Mouse (Mus musculus) CH12.LX (cell line): ENCODE measurements around the gene Ptprs. TPM values are rescaled to one million over a fixed set of nuclear protein-coding genes. Genes with fewer than 3 reads are reported as not detected.

Source experiments
- DNase-seq: peaks from one replicate; pipeline ENCODE4 v3.0.0-alpha.2; 2013; ENCODE audit errors: extremely low read depth
- H3K27ac ChIP-seq: 2 replicates; pipeline ENCODE4 v1.5.1; 2012; ENCODE audit warnings: low read depth, mild to moderate bottlenecking, control low read depth, moderate library complexity; ENCODE audit not compliant: insufficient read depth
- H3K27me3 ChIP-seq: replicated peaks from 2 replicates; pipeline ENCODE3; 2012; ENCODE audit warnings: inconsistent platforms
- H3K36me3 ChIP-seq, 2 experiments: replicated peaks in 1 of 2; 2 replicates each; pipeline versions ENCODE3 to v1.6.1; 2012; ENCODE audit warnings: inconsistent platforms in 1 of 2, low read length in 1 of 2, mild to moderate bottlenecking in 1 of 2, mixed read lengths in 1 of 2, moderate library complexity in 1 of 2; ENCODE audit not compliant: control insufficient read depth in 1 of 2, insufficient read depth in 1 of 2
- H3K4me1 ChIP-seq, 2 experiments: 2 replicates each; pipeline ENCODE4 v1.6.1; 2012; ENCODE audit warnings: inconsistent platforms in 1 of 2, moderate library complexity in 1 of 2; ENCODE audit not compliant: insufficient read depth in 2 of 2, control insufficient read depth in 1 of 2
- H3K4me2 ChIP-seq: 2 replicates; pipeline ENCODE4 v1.6.1; 2012; ENCODE audit warnings: low read depth, mild to moderate bottlenecking, control low read depth; ENCODE audit not compliant: poor library complexity, insufficient read depth, severe bottlenecking
- H3K4me3 ChIP-seq, 3 experiments: fragments of 150-350 bp in 1 of 3; sonication (generic) in 1 of 3; replicated peaks in 1 of 3; 2 replicates each; pipeline versions ENCODE3 to v1.5.1; 2011 to 2012; ENCODE audit warnings: low read depth in 2 of 3, low read length in 2 of 3, mild to moderate bottlenecking in 2 of 3, moderate library complexity in 2 of 3, control low read depth in 1 of 3, improper control_type of control experiment in 1 of 3, inconsistent platforms in 1 of 3, mixed read lengths in 1 of 3; ENCODE audit not compliant: poor library complexity in 1 of 3
- H3K79me2 ChIP-seq: replicated peaks from 2 replicates; pipeline ENCODE4 v1.6.1; 2012; ENCODE audit warnings: mild to moderate bottlenecking, moderate library complexity; ENCODE audit not compliant: control insufficient read depth, poor library complexity, insufficient read depth, severe bottlenecking; ENCODE audit errors: extremely low read depth
- H3K9ac ChIP-seq: 2 replicates; pipeline ENCODE4 v1.6.1; 2012; ENCODE audit warnings: low read depth, mild to moderate bottlenecking, control low read depth, moderate library complexity; ENCODE audit not compliant: insufficient read depth
- H3K9me3 ChIP-seq: replicated peaks from 2 replicates; pipeline ENCODE3; 2012; ENCODE audit warnings: low read length, inconsistent platforms, mixed read lengths
- CTCF ChIP-seq, 2 experiments: IDR thresholded peaks in 1 of 2; conservative IDR thresholded peaks in 1 of 2; 2 replicates each; pipeline ENCODE4 v1.5.1; 2011 to 2012; ENCODE audit warnings: low read depth in 2 of 2, low read length in 2 of 2, improper control_type of control experiment in 1 of 2, inconsistent platforms in 1 of 2, mild to moderate bottlenecking in 1 of 2, moderate library complexity in 1 of 2
- E2F4 ChIP-seq: IDR thresholded peaks from 2 replicates; pipeline ENCODE4 v1.6.1; 2011; ENCODE audit warnings: low read depth, low read length, improper control_type of control experiment; ENCODE audit not compliant: insufficient replicate concordance
- ELF1 ChIP-seq: IDR thresholded peaks from 2 replicates; pipeline ENCODE4 v1.6.1; 2014; ENCODE audit warnings: low read depth, mild to moderate bottlenecking, inconsistent platforms, low read length, improper control_type of control experiment
- EP300 ChIP-seq: IDR thresholded peaks from 2 replicates; pipeline ENCODE4 v1.6.1; 2011; ENCODE audit warnings: low read length, improper control_type of control experiment
- ETS1 ChIP-seq: conservative IDR thresholded peaks from 2 replicates; pipeline ENCODE4 v1.6.1; 2012; ENCODE audit warnings: low read depth, mild to moderate bottlenecking, inconsistent platforms, low read length, improper control_type of control experiment, moderate library complexity
- GABPA ChIP-seq: IDR thresholded peaks from 2 replicates; pipeline ENCODE4 v1.6.1; 2012; ENCODE audit warnings: low read depth, low read length, improper control_type of control experiment, inconsistent platforms; ENCODE audit not compliant: insufficient replicate concordance
- HCFC1 ChIP-seq: IDR thresholded peaks from 2 replicates; pipeline ENCODE4 v1.6.1; 2012; ENCODE audit warnings: low read depth, mild to moderate bottlenecking, inconsistent platforms, low read length, improper control_type of control experiment
- JUN ChIP-seq: IDR thresholded peaks from 2 replicates; pipeline ENCODE4 v1.6.1; 2011; ENCODE audit warnings: low read depth, mild to moderate bottlenecking, low read length, improper control_type of control experiment, moderate library complexity; ENCODE audit not compliant: insufficient read depth
- JUND ChIP-seq: conservative IDR thresholded peaks from 2 replicates; pipeline ENCODE4 v1.6.1; 2011; ENCODE audit warnings: low read depth, low read length, improper control_type of control experiment
- KAT2A ChIP-seq: IDR thresholded peaks from 2 replicates; pipeline ENCODE4 v1.6.1; 2012; ENCODE audit warnings: low read length, improper control_type of control experiment, inconsistent platforms; ENCODE audit not compliant: insufficient replicate concordance
- MAX ChIP-seq: IDR thresholded peaks from 2 replicates; pipeline ENCODE4 v1.6.1; 2011; ENCODE audit warnings: low read length, improper control_type of control experiment
- MAZ ChIP-seq: IDR thresholded peaks from 2 replicates; pipeline ENCODE4 v1.6.1; 2012; ENCODE audit warnings: low read depth, mild to moderate bottlenecking, inconsistent platforms, low read length, improper control_type of control experiment, moderate library complexity
- MEF2A ChIP-seq: IDR thresholded peaks from 2 replicates; pipeline ENCODE4 v1.6.1; 2014; ENCODE audit warnings: low read depth, mild to moderate bottlenecking, inconsistent platforms, low read length, improper control_type of control experiment, borderline replicate concordance
- MXI1 ChIP-seq: IDR thresholded peaks from 2 replicates; pipeline ENCODE4 v1.6.1; 2011; ENCODE audit warnings: mild to moderate bottlenecking, low read depth, low read length, improper control_type of control experiment
- MYC ChIP-seq: IDR thresholded peaks from 2 replicates; pipeline ENCODE4 v1.6.1; 2011; ENCODE audit warnings: low read depth, mild to moderate bottlenecking, improper control_type of control experiment, low read length
- PAX5 ChIP-seq: IDR thresholded peaks from 2 replicates; pipeline ENCODE4 v1.6.1; 2012; ENCODE audit warnings: low read length, inconsistent platforms, mixed read lengths
- SMC3 ChIP-seq: IDR thresholded peaks from 2 replicates; pipeline ENCODE4 v1.6.1; 2011; ENCODE audit warnings: low read depth, low read length, improper control_type of control experiment
- USF1 ChIP-seq: IDR thresholded peaks from 2 replicates; pipeline ENCODE4 v1.6.1; 2014; ENCODE audit warnings: low read depth, mild to moderate bottlenecking, inconsistent platforms, low read length, improper control_type of control experiment
- USF2 ChIP-seq: conservative IDR thresholded peaks from 2 replicates; pipeline ENCODE4 v1.6.1; 2011; ENCODE audit warnings: low read depth, low read length, improper control_type of control experiment
- ZC3H11A ChIP-seq: IDR thresholded peaks from 2 replicates; pipeline ENCODE4 v1.6.1; 2012; ENCODE audit warnings: low read depth, mild to moderate bottlenecking, inconsistent platforms, low read length, improper control_type of control experiment
- dilution Hi-C: fragments of 300-500 bp; cut with MboI; formaldehyde crosslinking; loops from 2 replicates; pipeline ENCODE4 v1.14.3; 2020; ENCODE audit warnings: low sequenced_read_pairs; ENCODE audit not compliant: extremely low pct_unique_long_range_greater_than_20kb, extremely low pct_ligation_motif_present
- in situ Hi-C: fragments of 300-500 bp; cut with MboI; formaldehyde crosslinking; loops from 3 replicates; pipeline ENCODE4 v1.14.3; 2019; ENCODE audit warnings: low sequenced_read_pairs, low pct_ligation_motif_present, low pct_unique_long_range_greater_than_20kb, mixed read lengths
- polyA plus RNA-seq: library from polyadenylated mRNA; unstranded; fragments of >175 nt; gene quantifications from 2 replicates; pipeline ENCODE4 v1.2.1, GENCODE M21; 2012; ENCODE audit warnings: low read depth; ENCODE audit not compliant: insufficient read length
- total RNA-seq, 2 experiments: library from RNA; depleted of rRNA; stranded (reverse); fragments of 300-350 nt in 1 of 2; fragments of >200 nt in 1 of 2; gene quantifications; 2 replicates each; pipeline ENCODE4 v1.2.3; 2012 to 2014

Gene Ptprs
- total and polyA plus RNA-seq, 3 experiments: 11.3 to 41.1 (median 27.0) TPM

GRCm38 (mm10) chr17:56409759-56410158 is 66.5 kb downstream of the Ptprs start:
- Histone ChIP-seq H3K9me3 (no peaks in the 10 kb centered on the region), H3K36me3 (peaks cover 22 to 38% of the 10 kb centered on the region in 2 experiments), H3K9ac (no peak overlapping the region), H3K4me1 (no peaks in the 10 kb centered on the region), H3K4me2 (no peak overlapping the region), H3K79me2 (no peaks in the 10 kb centered on the region), H3K4me3 (no peak overlapping the region), H3K27me3 (no peaks in the 10 kb centered on the region), H3K27ac (no peak overlapping the region)
- DNase-seq: no peak
- in situ Hi-C loops: no loop called here
- dilution Hi-C loops: no loop called here
- no peak for TF ChIP-seq ETS1
- no peak for TF ChIP-seq MYC
- no peak for TF ChIP-seq ELF1
- TF ChIP-seq MEF2A: no peak
- TF ChIP-seq JUND: no peak
- TF ChIP-seq HCFC1: no peak
- TF ChIP-seq ZC3H11A: no peak
- no peak for TF ChIP-seq PAX5
- no peak for TF ChIP-seq CTCF (conservative IDR thresholded peaks at IDR 0.05 in 1 of 2, IDR thresholded peaks at IDR 0.05 in 1 of 2; ENCODE audit: low read depth in 2 of 2, low read length in 2 of 2)
- no peak for TF ChIP-seq USF1
- no peak for TF ChIP-seq SMC3
- no peak for TF ChIP-seq GABPA
- no peak for TF ChIP-seq E2F4
- TF ChIP-seq USF2: no peak
- TF ChIP-seq MAZ: no peak
- no peak for TF ChIP-seq JUN

GRCm38 (mm10) chr17:56408965-56409625 is 67.2 kb downstream of the Ptprs start:
- no peak overlapping the region for H3K4me2 ChIP-seq
- DNase-seq: no peak
- H3K27ac ChIP-seq: no peak overlapping the region
- H3K79me2 ChIP-seq: no peaks in the 10 kb centered on the region
- H3K27me3 ChIP-seq: no peaks in the 10 kb centered on the region
- no peaks in the 10 kb centered on the region for H3K9me3 ChIP-seq
- H3K4me3 ChIP-seq: no peak overlapping the region
- H3K9ac ChIP-seq: no peak overlapping the region
- dilution Hi-C loops: no loop called here
- peaks cover 22 to 34% of the 10 kb centered on the region in 2 experiments for H3K36me3 ChIP-seq
- in situ Hi-C loops: no loop called here
- H3K4me1 ChIP-seq: no peaks in the 10 kb centered on the region
- no peak for TF ChIP-seq KAT2A
- no peak for TF ChIP-seq EP300
- TF ChIP-seq MXI1: no peak
- TF ChIP-seq PAX5: no peak
- no peak for TF ChIP-seq MAX
